Mouse (Mus musculus): Measurements from ENCODE around the gene Chit1. TPM values are rescaled to one million over a fixed set of nuclear protein-coding genes. Genes with fewer than 3 reads are reported as not detected.

Chit1 gene
- polyA plus RNA-seq, 1 experiment from 2014 or later, result 0.35 TPM

DNA sequence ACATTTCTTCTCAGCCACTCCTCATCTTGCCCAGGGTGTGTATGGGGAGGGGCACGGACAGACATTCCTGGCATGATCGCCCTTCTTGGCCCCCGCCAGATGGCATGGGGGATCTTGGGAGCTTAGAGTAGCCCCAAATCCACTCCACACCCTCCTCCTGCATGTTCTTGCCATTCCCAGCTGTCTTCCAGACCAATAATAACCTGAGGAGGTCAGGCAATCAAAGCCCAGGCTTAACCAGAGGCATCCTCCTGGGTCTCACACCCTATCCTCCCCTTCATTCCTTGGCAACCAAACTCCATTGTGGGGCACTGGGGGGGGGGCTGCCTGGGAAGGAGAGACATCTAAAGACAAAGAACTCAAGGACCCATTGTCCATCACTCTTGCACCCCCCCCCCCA lies 49.4 kb downstream of the Chit1 start:
- no peaks in the 10 kb centered on the region for H3K9me3 ChIP-seq
- 95% methylated on average over 3 of the region's 3 CpGs for WGBS
- no peak overlapping the region for H3K4me3 ChIP-seq
- no peak for ATAC-seq (ENCODE audit: low FRiP score)
- no peaks in the 10 kb centered on the region for H3K4me1 ChIP-seq (replicated peaks)
- no peaks in the 10 kb centered on the region for H3K27me3 ChIP-seq
- H3K27ac ChIP-seq, result no peak overlapping the region
- H3K9ac ChIP-seq, result no peak overlapping the region
- no peak overlapping the region for H3K4me2 ChIP-seq
- H3K36me3 ChIP-seq, result no peaks in the 10 kb centered on the region

GRCm38 (mm10) chr1:134161399-134161798 lies 50.4 kb downstream of the Chit1 start:
- no peaks in the 10 kb centered on the region for H3K4me1 ChIP-seq (replicated peaks)
- H3K9me3 ChIP-seq, result no peaks in the 10 kb centered on the region
- no peaks in the 10 kb centered on the region for H3K27me3 ChIP-seq
- no peak overlapping the region for H3K4me2 ChIP-seq
- H3K4me3 ChIP-seq, result no peak overlapping the region
- 83% methylated on average over 6 of the region's 6 CpGs for WGBS
- no peak overlapping the region for H3K27ac ChIP-seq
- H3K36me3 ChIP-seq, result no peaks in the 10 kb centered on the region
- H3K9ac ChIP-seq, result no peak overlapping the region
- ATAC-seq (ENCODE audit: low FRiP score), result no peak

DNA sequence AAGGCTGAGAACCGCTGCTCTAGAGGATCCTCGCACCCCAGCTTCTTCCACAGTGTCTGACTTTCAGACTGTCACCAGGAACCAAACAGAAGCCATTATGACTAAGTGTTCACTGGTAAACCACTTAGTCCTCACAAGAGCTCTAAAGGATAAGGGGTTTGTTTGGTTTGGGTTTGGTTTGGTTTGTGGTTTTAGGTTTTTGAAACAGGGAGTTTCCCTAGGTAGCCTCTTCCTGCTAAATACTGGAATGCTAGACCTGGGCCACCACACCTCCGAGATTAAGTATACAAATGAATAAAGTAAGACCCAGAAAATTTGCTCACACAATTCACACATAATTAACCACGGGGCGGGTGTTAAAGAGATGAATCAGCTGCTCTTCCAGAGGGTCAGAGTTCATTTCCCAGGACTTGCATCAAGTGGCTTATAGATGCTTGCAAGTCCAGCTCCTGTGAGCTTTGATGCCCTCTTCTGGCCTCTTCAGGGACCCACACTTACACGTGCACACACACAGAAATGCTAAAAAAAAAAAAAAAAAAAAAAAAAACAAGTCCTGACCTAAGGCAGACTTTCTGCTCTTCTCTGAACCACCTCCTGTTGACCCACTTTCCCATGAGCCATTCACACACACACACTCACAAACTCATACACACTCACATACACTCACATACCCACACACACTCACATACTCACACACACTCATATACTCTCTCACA lies 51.6 kb downstream of the Chit1 start:
- whole genome bisulfite sequencing, result 82% methylated on average over 6 of the region's 6 CpGs
- no peaks in the 10 kb centered on the region for H3K4me1 ChIP-seq (replicated peaks)
- no peak for ATAC-seq (ENCODE audit: low FRiP score)

DNA sequence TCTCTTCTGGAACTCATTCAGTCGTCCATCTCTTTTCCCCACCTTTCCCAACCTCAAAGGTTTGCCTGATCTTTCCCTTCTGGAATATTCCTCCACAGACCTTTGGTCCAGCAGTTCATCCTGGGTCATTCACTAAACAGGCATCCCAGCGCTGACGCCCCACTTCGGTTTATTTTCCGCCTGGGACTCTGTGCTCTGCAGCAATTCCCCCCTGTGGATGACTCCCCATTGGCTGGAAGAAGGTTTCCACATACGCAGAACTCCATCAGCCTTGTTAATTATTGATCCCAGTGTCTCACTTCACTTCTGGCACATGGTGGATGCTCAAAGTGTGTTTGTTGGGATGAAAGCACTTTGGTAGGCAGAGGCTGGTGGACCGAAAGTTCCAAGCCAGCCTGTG lies 52.4 kb downstream of the Chit1 start:
- no peaks in the 10 kb centered on the region for H3K27me3 ChIP-seq
- no peak for ATAC-seq (ENCODE audit: low FRiP score)
- 84% methylated on average over 7 of the region's 7 CpGs for WGBS
- H3K9ac ChIP-seq, result no peak overlapping the region
- no peaks in the 10 kb centered on the region for H3K4me1 ChIP-seq (replicated peaks)
- H3K4me2 ChIP-seq, result no peak overlapping the region
- H3K27ac ChIP-seq, result no peak overlapping the region
- H3K9me3 ChIP-seq, result no peaks in the 10 kb centered on the region
- no peaks in the 10 kb centered on the region for H3K36me3 ChIP-seq
- H3K4me3 ChIP-seq, result no peak overlapping the region

More for the DNA sequence above, 51.6 kb downstream of the Chit1 start:
- no peak overlapping the region for H3K9ac ChIP-seq
- H3K9me3 ChIP-seq, result no peaks in the 10 kb centered on the region
- no peak overlapping the region for H3K27ac ChIP-seq
- H3K27me3 ChIP-seq, result no peaks in the 10 kb centered on the region
- H3K4me3 ChIP-seq, result no peak overlapping the region
- H3K36me3 ChIP-seq, result no peaks in the 10 kb centered on the region
- H3K4me2 ChIP-seq, result no peak overlapping the region

DNA sequence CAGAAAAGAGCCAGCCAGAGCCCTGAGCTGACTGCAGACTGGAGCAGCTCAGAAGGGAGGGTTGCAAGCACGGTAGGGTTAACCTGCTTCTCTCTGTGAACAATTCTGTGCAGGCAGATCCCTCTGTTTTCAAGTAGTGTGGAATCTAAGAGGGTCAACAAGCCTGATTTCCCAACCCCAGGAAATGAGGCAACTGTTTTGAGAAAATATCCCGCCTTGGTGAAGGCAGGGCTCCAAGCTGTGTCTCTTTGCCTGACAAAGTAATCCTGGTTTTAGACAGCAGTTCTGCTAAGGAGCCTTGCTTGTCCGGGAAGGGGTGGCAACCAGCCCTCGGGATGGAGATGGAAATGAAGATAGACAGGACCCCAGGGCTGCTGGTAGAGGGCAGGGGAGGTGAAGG lies 53.4 kb downstream of the Chit1 start:
- Histone ChIP-seq H3K27me3 (no peaks in the 10 kb centered on the region), H3K4me2 (no peak overlapping the region), H3K4me3 (no peak overlapping the region), H3K4me1 (replicated peaks) (no peaks in the 10 kb centered on the region), H3K9me3 (no peaks in the 10 kb centered on the region), H3K27ac (no peak overlapping the region), H3K9ac (no peak overlapping the region), H3K36me3 (no peaks in the 10 kb centered on the region)
- ATAC-seq (ENCODE audit: low FRiP score), result no peak
- WGBS, result 73% methylated on average over 4 of the region's 4 CpGs

DNA sequence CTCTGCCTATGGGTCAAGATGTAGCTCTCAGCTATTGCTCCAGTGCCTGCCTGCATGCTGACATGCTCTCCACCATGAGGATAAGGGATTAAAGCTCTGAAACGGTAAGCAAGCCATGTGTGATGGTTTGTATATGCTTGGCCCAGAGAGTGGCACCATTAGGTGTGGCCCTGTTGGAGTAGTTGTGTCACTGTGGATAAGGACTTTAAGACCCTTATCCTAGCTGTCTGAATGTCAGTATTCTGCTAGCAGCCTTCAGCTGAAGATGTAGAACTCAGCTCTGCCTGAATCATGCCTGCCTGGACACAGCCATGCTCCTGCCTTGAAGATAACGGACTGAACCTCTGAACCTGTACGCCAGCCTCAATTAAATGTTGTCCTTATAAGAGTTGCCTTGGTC lies 55.5 kb downstream of the Chit1 start:
- H3K27ac ChIP-seq, result no peak overlapping the region
- no peak overlapping the region for H3K9ac ChIP-seq
- no peak overlapping the region for H3K4me2 ChIP-seq
- WGBS, result 92% methylated on average over 3 of the region's 3 CpGs
- ATAC-seq (ENCODE audit: low FRiP score), result no peak
- H3K36me3 ChIP-seq, result no peaks in the 10 kb centered on the region
- no peaks in the 10 kb centered on the region for H3K9me3 ChIP-seq
- H3K4me1 ChIP-seq (replicated peaks), result no peaks in the 10 kb centered on the region
- no peaks in the 10 kb centered on the region for H3K27me3 ChIP-seq
- H3K4me3 ChIP-seq, result no peak overlapping the region

GRCm38 (mm10) chr1:134167416-134168305 lies 56.6 kb downstream of the Chit1 start:
- no peaks in the 10 kb centered on the region for H3K9me3 ChIP-seq
- H3K27ac ChIP-seq, result no peak overlapping the region
- no peaks in the 10 kb centered on the region for H3K4me1 ChIP-seq (replicated peaks)
- H3K4me2 ChIP-seq, result no peak overlapping the region
- no peak for ATAC-seq (ENCODE audit: low FRiP score)
- H3K9ac ChIP-seq, result no peak overlapping the region
- H3K36me3 ChIP-seq, result no peaks in the 10 kb centered on the region
- H3K27me3 ChIP-seq, result no peaks in the 10 kb centered on the region
- WGBS, result 61% methylated on average over 14 of the region's 14 CpGs
- no peak overlapping the region for H3K4me3 ChIP-seq

- ATAC-seq (ENCODE audit: low FRiP score), result no peak
- H3K36me3 ChIP-seq, result no peaks in the 10 kb centered on the region
- no peak overlapping the region for H3K4me2 ChIP-seq
- H3K27ac ChIP-seq, result no peak overlapping the region
- no peaks in the 10 kb centered on the region for H3K4me1 ChIP-seq (replicated peaks)
- no peaks in the 10 kb centered on the region for H3K27me3 ChIP-seq
- H3K9me3 ChIP-seq, result no peaks in the 10 kb centered on the region
- no peak overlapping the region for H3K4me3 ChIP-seq
- 77% methylated on average over 3 of the region's 3 CpGs for WGBS
- H3K9ac ChIP-seq, result no peak overlapping the region
These were observed 57.5 kb downstream of the Chit1 start for GRCm38 (mm10) chr1:134168567-134168966.

DNA sequence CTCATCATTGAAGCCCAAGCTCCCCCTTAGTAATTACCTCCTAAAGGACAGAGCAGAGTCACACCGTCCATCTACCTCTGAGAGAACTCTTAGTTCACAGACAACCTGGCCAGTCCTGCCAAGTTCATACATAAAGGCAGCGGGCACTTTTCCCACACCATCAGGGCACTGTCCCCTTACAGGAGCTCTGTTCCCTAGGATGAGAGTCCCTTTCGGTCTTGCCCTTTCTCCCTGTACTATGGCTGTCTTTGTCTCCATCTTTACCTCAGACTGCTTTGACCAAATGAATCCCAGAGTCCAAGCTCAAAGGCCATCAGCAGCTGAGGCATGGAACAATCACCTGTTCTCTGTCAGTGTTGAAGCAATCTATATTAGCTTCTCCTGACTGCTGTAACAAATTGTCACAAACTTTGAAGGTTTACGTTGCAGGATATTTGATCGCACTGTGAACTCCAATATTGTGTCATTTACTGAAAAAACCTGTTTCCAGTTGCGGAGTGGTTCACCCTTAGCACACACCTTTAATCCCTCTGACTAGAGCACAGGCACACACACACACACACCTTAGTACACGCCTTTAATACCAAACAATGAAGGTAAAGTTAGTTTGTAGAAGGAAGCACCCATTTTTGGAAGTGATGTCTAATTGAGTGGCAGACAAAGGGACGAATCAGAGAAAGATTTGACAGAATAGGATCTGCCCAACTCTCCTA lies 58.1 kb downstream of the Chit1 start:
- H3K4me2 ChIP-seq, result no peak overlapping the region
- no peak overlapping the region for H3K27ac ChIP-seq
- H3K9me3 ChIP-seq, result no peaks in the 10 kb centered on the region
- no peak overlapping the region for H3K9ac ChIP-seq
- no peaks in the 10 kb centered on the region for H3K4me1 ChIP-seq (replicated peaks)
- 91% methylated on average over 8 of the region's 8 CpGs for WGBS
- no peak overlapping the region for H3K4me3 ChIP-seq
- H3K27me3 ChIP-seq, result no peaks in the 10 kb centered on the region
- no peaks in the 10 kb centered on the region for H3K36me3 ChIP-seq
- no peak for ATAC-seq (ENCODE audit: low FRiP score)

DNA sequence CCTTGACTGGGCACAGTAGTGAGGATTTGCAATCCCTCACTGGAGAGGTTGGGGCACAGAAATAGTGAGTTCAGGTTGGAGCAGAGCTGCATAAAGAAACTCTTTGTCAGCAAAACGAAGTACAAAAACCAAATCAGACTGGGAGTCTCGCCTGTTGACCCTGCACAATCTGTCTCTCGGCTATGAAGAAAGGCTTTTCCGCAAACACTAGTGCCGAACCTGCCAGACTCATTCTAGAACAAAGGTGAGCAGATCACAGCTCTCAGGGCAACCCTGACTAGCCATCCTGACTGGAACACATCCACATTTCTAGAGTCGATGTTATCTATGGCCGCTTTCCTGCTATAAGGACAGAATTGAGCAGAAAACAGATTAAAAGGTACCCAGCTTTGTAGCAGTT lies 62.0 kb downstream of the Chit1 start:
- no peak overlapping the region for H3K4me2 ChIP-seq
- H3K36me3 ChIP-seq, result no peaks in the 10 kb centered on the region
- no peaks in the 10 kb centered on the region for H3K27me3 ChIP-seq
- H3K4me1 ChIP-seq (replicated peaks), result no peaks in the 10 kb centered on the region
- H3K9ac ChIP-seq, result no peak overlapping the region
- H3K9me3 ChIP-seq, result no peaks in the 10 kb centered on the region
- no peak overlapping the region for H3K27ac ChIP-seq
- no peak for ATAC-seq (ENCODE audit: low FRiP score)
- H3K4me3 ChIP-seq, result no peak overlapping the region
- WGBS, result 68% methylated on average over 7 of the region's 7 CpGs

- H3K4me2 ChIP-seq, result no peak overlapping the region
- 0 out of 2 replicates have a peak, but pooled peaks cover 2% of the 10 kb centered on the region for H3K4me1 ChIP-seq (replicated peaks)
- ATAC-seq (ENCODE audit: low FRiP score), result no peak
- H3K9me3 ChIP-seq, result no peaks in the 10 kb centered on the region
- no peak overlapping the region for H3K9ac ChIP-seq
- 86% methylated on average over 5 of the region's 5 CpGs for WGBS
- 0 out of 2 replicates have a peak, but pooled peaks cover 4% of the 10 kb centered on the region for H3K27me3 ChIP-seq
- H3K4me3 ChIP-seq, result no peak overlapping the region
- H3K27ac ChIP-seq, result no peak overlapping the region
- H3K36me3 ChIP-seq, result no peaks in the 10 kb centered on the region
These were observed 66.9 kb downstream of the Chit1 start for GRCm38 (mm10) chr1:134177976-134178375.

DNA sequence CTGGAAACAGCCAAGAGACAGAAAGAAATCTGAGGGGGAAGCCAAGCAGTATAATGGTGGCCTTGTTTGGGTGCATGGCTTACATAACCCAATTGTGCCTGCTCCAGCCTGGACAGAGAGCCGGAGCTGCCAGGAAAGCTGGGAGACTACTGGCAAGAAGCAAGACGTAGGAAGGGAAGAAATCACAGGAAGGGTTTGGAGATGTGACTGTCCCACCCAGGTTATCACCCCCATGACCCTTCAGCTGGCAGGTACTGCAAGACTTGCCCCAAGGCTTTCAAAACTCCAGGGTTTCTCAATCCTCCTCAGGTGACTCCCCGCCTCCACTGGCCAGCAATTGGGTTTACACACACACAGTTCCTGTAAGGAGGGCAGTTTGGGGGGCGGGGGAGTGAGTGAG lies 71.0 kb downstream of the Chit1 start, which contains the start of gene Chil1:
TSS of gene Chil1 (plus strand) at position 152 of the 400 bp plus-strand sequence.
- ATAC-seq (ENCODE audit: low FRiP score), result no peak
- Histone ChIP-seq H3K36me3 (no peaks in the 10 kb centered on the region), H3K4me2 (no peak within 1 kb of the TSS), H3K9me3 (no peaks in the 10 kb centered on the region), H3K27me3 (0 out of 2 replicates have a peak, but pooled peaks cover 4% of the 10 kb centered on the region), H3K4me1 (replicated peaks) (0 out of 2 replicates have a peak, but pooled peaks cover 2% of the 10 kb centered on the region), H3K27ac (no peak within 1 kb of the TSS), H3K4me3 (no peak within 1 kb of the TSS), H3K9ac (no peak within 1 kb of the TSS)
- WGBS, result 54% methylated on average over 4 of the region's 4 CpGs
